Mouse (Mus musculus) heart, postnatal 4 days (tissue): ENCODE results near the gene Gpr155. TPM values are rescaled to one million over a fixed set of nuclear protein-coding genes. Genes with fewer than 3 reads are reported as not detected.

Source experiments
- DNase-seq: peaks from one replicate; pipeline ENCODE4 v3.0.0; 2021
- total RNA-seq, 2 experiments: library from RNA; stranded (reverse); gene quantifications; 2 replicates each; pipeline ENCODE4 v1.2.3; 2021

Gene Gpr155
- total RNA-seq, 2 experiments from 2014 or later = 7.6 TPM

- no peak for DNase-seq
Observed at GRCm38 (mm10) chr2:73385641-73386355, 574 bp downstream of the Gpr155 start.

GRCm38 (mm10) chr2:73385172-73385571 lies 1.2 kb downstream of the Gpr155 start:
- DNase-seq = no peak

GRCm38 (mm10) chr2:73380298-73380975 lies 5.9 kb downstream of the Gpr155 start:
- no peak for DNase-seq

GRCm38 (mm10) chr2:73379656-73380055 lies 6.7 kb downstream of the Gpr155 start:
- DNase-seq = no peak

GRCm38 (mm10) chr2:73378326-73378725 lies 8.0 kb downstream of the Gpr155 start:
- no peak for DNase-seq

- DNase-seq = no peak
Observed at GRCm38 (mm10) chr2:73371530-73372335, 14.6 kb downstream of the Gpr155 start.

- DNase-seq = no peak
Observed at GRCm38 (mm10) chr2:73363448-73363847, 22.9 kb downstream of the Gpr155 start.

- no peak for DNase-seq
Observed at GRCm38 (mm10) chr2:73360536-73360935, 25.8 kb downstream of the Gpr155 start.

- no peak for DNase-seq
Observed at GRCm38 (mm10) chr2:73359941-73360340, 26.4 kb downstream of the Gpr155 start.

- no peak for DNase-seq
Observed at GRCm38 (mm10) chr2:73357004-73357403, 29.4 kb downstream of the Gpr155 start.

GRCm38 (mm10) chr2:73351927-73352374 lies 34.4 kb downstream of the Gpr155 start:
- DNase-seq = peak; percentile 31

GRCm38 (mm10) chr2:73351496-73351895 lies 34.9 kb downstream of the Gpr155 start:
- no peak for DNase-seq

- no peak for DNase-seq
Observed at GRCm38 (mm10) chr2:73348221-73348620, 38.2 kb downstream of the Gpr155 start.

GRCm38 (mm10) chr2:73347766-73348165 lies 38.6 kb downstream of the Gpr155 start:
- no peak for DNase-seq

GRCm38 (mm10) chr2:73347136-73347535 lies 39.2 kb downstream of the Gpr155 start:
- no peak for DNase-seq

- DNase-seq = no peak
Observed at GRCm38 (mm10) chr2:73346345-73347086, 39.9 kb downstream of the Gpr155 start.

GRCm38 (mm10) chr2:73345204-73345603 lies 41.2 kb downstream of the Gpr155 start:
- DNase-seq = no peak

GRCm38 (mm10) chr2:73343701-73344100 lies 42.7 kb downstream of the Gpr155 start:
- DNase-seq = no peak

GRCm38 (mm10) chr2:73338415-73338814 lies 48.0 kb downstream of the Gpr155 start:
- DNase-seq = no peak

GRCm38 (mm10) chr2:73335949-73336348 lies 50.4 kb downstream of the Gpr155 start:
- no peak for DNase-seq

GRCm38 (mm10) chr2:73325871-73326270 lies 60.5 kb downstream of the Gpr155 start:
- no peak for DNase-seq

- DNase-seq = no peak
Observed at GRCm38 (mm10) chr2:73322991-73323390, 63.4 kb downstream of the Gpr155 start.
